Mouse (Mus musculus): ENCODE results near the gene Aida.
"Not testable (repeated sequence)": the region's sequence is repeated elsewhere in the genome, so short reads cannot be mapped to it uniquely, and the experiment has no call there.

The Aida gene

DNA sequence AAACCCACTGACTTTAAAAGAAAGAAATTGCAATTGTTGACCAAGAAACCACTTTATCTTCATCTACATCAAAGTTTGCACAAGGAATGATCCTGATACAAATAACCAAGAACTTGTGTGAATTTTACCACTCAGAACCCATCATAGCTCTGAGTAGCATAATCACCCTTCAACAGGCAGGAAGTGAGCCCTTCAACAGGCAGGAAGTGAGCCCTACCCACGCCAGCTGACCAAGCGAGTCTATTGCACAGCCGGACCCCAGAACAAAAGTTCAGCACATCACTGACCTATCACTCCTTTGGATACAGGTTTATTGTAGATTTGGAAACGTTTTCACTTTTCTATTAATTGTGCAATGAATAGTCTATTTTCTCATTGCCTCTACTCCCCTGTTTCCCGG, 26.1 kb downstream of the Aida start:
- not testable (repeated sequence) for DNase-seq

DNA sequence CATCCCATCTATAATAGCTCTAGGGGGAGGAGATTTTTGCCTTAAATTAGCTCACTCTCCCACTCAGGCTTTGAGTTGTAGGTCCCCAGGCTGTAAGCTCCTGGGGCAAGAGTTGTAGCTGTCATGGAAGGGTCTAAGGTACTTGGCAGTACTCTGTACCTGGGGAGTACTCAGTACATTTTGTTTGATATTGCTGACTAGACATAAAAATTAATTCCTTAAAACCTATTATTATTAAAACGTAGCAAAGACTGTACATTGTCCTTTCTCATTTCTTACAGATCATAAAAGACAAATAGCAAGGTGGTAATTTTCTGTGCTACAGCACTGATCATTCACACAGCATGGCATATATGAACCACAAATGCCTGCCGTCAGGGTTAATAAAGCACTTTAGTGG, 27.5 kb downstream of the Aida start:
- no peak for DNase-seq

DNA sequence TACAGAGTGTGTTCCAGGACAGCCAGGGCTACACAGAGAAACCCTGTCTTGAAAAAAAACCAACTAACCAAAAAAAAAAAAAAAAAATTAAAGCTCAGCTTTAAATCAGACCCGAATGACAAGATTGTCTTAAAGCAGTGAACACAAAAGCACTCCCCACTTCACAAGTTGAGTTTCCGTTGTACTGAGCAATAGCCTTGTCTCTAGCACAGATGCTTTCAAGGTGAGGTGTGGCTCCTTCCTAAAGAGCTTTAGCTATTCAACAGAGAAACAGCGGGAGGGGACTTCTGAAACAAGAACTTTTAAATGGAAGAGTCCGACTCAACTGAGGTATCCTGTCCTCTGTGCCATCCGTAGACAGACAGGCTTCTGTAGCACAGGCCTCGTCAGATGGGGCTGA, 28.0 kb downstream of the Aida start:
- DNase-seq: no peak

GRCm38 (mm10) chr1:183327171-183327570, 30.8 kb downstream of the Aida start:
- no peak for DNase-seq

DNA sequence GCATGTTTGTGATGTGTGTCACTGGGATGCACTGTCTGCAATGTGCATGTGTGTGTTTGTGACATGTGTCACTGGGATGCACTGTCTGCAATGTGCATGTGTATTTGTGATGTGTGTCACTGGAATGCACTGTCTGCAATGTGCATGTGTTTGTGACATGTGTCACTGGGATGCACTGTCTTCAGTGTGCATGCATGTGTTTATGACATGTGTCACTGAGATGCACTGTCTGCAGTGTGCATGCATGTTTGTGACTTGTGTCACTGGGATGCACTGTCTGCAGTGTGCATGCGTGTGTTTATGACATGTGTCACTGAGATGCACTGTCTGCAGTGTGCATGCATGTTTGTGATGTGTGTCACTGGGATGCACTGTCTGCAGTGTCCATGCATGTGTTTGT, 46.5 kb downstream of the Aida start:
- not testable (repeated sequence) for DNase-seq

DNA sequence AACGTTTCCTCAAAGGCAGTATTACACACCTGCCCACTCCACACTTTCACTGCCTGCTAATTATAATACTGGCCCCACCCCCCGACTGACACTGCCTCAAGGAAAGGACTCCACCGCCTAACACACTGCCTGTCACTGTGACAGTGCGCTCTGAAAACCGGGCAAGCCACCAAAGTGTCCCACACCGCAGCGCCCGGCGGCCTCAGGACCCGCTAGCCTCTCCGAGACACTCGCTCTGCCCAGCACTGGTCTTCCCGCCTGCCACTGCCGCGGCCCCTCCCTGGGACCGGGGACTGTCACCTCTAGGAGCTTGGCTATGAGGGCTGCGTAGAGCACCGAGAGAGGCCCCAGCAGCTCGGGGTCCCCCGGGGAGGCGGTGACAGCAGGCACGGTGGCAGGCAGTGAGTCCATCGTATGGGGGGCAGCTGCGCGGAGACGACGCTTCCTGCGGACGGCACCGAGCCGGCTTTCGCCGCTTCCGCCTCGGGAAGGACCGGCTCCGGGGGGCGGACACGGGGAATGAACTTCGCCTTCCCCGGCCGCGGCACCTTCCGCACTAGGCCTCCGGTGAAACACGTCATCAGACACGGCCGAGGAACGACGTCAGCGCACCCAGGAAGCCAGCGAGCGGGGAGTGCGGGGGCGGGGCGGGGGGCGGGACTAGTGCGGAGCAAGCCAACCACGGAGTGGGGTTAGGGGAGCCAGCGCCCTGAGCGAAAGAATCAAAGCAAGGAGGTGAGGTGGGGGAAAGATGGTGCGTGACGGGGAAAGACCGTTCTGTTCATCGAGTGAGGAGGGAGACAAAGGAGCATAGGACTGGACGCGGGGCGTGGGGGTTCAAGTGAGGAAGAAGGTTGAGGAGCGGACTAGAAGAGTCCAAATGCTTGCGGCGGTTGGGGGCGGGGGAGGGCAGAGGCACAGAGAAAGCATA, 48.8 kb downstream of the Aida start:
- peak; percentile 90 for DNase-seq

DNA sequence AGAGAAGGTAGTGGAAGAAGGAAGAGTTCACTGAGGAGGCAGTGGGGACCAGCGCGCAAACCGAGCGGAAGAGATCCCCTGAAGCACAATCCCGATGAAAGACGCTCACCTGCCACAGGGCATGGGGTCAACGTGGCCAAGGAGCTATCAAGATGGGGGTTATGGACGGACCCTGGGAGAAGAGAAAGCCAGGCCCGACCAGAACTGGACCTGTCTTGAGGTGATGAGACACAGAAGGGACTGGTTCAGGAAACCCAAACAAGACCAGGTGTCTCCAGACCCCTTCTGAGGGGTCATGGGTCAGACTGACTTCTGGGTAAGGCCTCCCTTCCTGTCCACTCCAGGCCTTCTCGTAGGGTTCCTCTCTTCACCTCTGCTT, 49.4 kb downstream of the Aida start:
- no peak for DNase-seq

DNA sequence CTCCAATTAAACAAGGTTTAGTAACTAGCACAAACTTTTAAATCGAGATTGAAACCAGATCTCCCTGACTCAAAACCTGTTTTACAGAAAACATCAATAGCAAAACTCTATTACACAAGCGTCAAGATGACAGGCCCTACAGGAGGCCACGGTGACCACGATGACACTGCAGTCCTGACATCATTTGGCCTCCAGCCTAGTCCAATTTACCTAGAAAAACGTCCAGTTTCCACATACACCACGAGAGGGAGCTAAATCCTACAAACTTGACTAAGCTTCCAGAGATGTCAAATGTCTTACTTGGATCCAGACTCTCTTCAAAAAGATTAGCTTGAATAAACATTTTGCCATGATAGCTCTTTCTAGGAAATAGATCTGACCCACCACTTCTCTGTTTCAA, 53.5 kb downstream of the Aida start:
- DNase-seq: peak; percentile 15

GRCm38 (mm10) chr1:183358901-183359300, 62.5 kb downstream of the Aida start:
- DNase-seq: no peak

DNA sequence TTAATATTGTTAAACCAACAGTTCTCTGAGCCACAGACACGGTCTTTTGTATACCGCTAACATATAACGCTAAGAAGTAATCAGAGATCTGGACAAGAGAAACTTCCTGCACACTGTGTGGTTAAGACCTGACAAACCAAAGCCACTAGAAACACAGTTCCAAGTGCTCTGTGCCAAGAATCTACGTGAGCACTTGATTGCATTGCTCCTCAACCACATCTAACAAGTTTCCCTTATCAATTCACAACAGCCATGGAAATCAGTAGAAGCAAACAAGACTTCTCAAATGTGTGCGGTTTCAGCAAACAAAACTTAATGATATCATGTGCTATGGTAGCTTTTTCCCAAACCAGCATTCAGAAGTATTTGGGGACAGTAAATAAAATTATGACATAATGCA, 65.9 kb downstream of the Aida start:
- DNase-seq: no peak

DNA sequence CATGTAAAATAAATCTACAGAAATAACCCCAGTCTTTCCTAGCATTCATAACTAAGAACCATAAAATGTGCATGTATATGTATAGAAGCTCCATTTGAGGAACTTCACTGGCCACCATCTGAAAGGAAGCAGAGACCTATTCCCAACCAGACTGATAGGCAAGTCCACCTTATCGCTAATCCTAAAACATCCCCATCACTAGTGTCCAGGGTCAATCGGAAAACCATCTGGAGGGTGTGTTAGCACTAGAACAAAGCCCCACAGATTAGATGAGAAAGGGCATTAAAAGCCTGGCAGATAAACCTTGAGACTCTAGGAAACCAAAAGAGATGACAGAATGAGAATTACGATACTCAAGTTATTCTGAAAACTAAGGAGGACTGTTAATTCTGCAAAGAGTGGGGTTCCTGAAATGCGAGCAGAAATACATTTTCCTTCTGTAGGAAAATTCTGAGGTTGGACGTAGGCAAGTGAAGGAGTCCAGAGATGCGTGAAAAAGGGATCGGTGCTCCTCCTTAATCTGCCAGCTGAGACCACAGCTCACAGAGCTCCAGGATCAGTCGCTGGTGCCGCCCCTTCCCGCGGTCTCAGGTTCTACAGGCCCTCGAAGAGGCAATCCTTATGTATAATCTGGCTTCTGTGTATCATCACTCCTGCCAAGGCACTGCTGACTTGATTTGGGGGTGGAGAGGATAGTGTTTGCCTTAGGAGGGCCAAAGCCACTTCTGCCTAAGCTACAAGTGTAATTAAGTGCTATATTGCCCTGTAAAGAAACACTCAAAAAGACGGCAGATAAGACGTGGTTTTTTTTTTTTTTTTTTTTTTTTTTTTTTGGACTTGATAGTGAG, 66.6 kb downstream of the Aida start:
- DNase-seq: no peak

DNA sequence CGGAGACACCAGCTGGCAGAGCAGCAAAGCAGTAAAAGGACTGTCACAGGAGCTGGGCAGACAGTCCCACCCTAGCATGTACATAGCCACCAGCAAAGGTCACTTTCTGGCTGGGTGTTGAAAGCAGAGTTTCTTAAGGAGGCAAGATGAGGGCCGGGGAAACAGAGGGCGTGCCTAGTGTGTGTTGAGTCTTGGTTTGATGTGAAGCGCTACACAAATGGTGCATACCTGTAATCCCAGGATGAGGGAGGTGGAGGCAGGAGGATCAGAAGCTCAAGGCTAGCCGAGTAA, 67.1 kb downstream of the Aida start:
- no peak for DNase-seq

- no peak for DNase-seq
Observed at GRCm38 (mm10) chr1:183366361-183366760, 70.0 kb downstream of the Aida start.

GRCm38 (mm10) chr1:183368601-183369400, 72.4 kb downstream of the Aida start:
- no peak for DNase-seq

- peak; percentile 98 for DNase-seq
Observed at GRCm38 (mm10) chr1:183369427-183370014, 73.1 kb downstream of the Aida start, which contains the start of gene Mia3. TSS of gene Mia3 (minus strand) at chr1:183369553.

DNA sequence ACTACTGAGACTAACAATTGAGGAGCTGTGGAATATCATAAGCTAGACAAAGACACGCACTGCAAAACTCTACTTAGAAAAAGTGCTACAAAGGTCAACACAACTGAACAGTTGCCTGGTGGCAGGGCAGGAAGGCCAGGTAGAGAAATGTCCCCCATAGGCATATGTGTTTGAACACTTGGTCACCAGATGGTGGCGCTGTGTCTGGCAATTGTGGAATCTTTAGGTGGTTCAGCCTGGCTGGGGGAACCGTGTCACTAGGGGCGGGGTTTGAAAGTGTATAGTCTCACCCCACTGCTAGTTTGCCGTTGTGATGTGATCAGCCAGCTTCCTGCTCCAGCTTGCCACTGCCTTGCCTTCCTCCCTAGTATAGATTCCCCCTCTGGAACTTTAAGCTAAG, 78.3 kb downstream of the Aida start:
- no peak for DNase-seq
